Mouse (Mus musculus) stomach, embryonic 15.5 days (tissue): ENCODE measurements around the gene Lrp4. TPM values are rescaled to one million over a fixed set of nuclear protein-coding genes. Genes with fewer than 3 reads are reported as not detected.

ENCODE experiments used
- ATAC-seq: fragments of 200-750 bp; cut with Nextera tagmentation; 2 replicates; pipeline ENCODE4 v1.8.0; 2017; ENCODE audit warnings: low read depth, moderate number of reproducible peaks, moderate TSS enrichment; ENCODE audit not compliant: insufficient read depth, low FRiP score
- H3K27ac ChIP-seq: fragments of 300-500 bp; sonication (generic); 2 replicates; pipeline ENCODE4 v1.5.1; 2015; ENCODE audit warnings: mild to moderate bottlenecking, inconsistent platforms
- H3K27me3 ChIP-seq: fragments of 300-500 bp; sonication (generic); replicated peaks from 2 replicates; pipeline ENCODE4 v1.6.1; 2015; ENCODE audit warnings: inconsistent platforms
- H3K36me3 ChIP-seq: fragments of 300-500 bp; sonication (generic); 2 replicates; pipeline ENCODE4 v1.6.1; 2015; ENCODE audit warnings: inconsistent platforms
- H3K4me1 ChIP-seq: fragments of 300-500 bp; sonication (generic); 2 replicates; pipeline ENCODE4 v1.6.1; 2015; ENCODE audit warnings: inconsistent platforms
- H3K4me2 ChIP-seq: fragments of 300-500 bp; sonication (generic); 2 replicates; pipeline ENCODE4 v1.6.1; 2015; ENCODE audit warnings: mild to moderate bottlenecking, inconsistent platforms
- H3K4me3 ChIP-seq: fragments of 300-500 bp; sonication (generic); replicated peaks from 2 replicates; pipeline ENCODE4 v1.5.1; 2015; ENCODE audit warnings: inconsistent platforms
- H3K9ac ChIP-seq: fragments of 300-500 bp; sonication (generic); 2 replicates; pipeline ENCODE4 v1.6.1; 2015; ENCODE audit warnings: inconsistent platforms
- H3K9me3 ChIP-seq: fragments of 300-500 bp; sonication (generic); 2 replicates; pipeline ENCODE4 v1.6.1; 2016; ENCODE audit warnings: inconsistent platforms
- WGBS: fragments of 180-500 bp; shearing (Covaris S2); methylation state at CpG from one replicate; pipeline ENCODE4 v1.1.7; 2015; 5-methylcytosine and 5-hydroxymethylcytosine counted together
- polyA plus RNA-seq: library from polyadenylated mRNA; unstranded; fragments of >200 nt; fragmentation: Nextera tagmentation; extraction: Ambion mirVana; gene quantifications from 2 replicates; pipeline ENCODE4 v1.2.1, GENCODE M21; 2015

Gene Lrp4
- polyA plus RNA-seq, 1 experiment from 2014 or later: 6.3 TPM

- Histone ChIP-seq H3K9ac (no peak overlapping the region), H3K36me3 (peaks cover 41% of the 10 kb centered on the region), H3K27me3 (no peaks in the 10 kb centered on the region), H3K4me2 (no peak overlapping the region), H3K4me1 (no peaks in the 10 kb centered on the region), H3K9me3 (no peaks in the 10 kb centered on the region), H3K4me3 (no peak overlapping the region), H3K27ac (no peak overlapping the region)
- no peak for ATAC-seq
- 94% methylated on average over 9 of the region's 9 CpGs for WGBS
Measured at GRCm38 (mm10) chr2:91493981-91494380, 36.7 kb downstream of the Lrp4 start.

GRCm38 (mm10) chr2:91498093-91498719, 40.9 kb downstream of the Lrp4 start:
- H3K27me3 ChIP-seq: no peaks in the 10 kb centered on the region
- no peak overlapping the region for H3K9ac ChIP-seq
- no peak overlapping the region for H3K27ac ChIP-seq
- WGBS: 77% methylated on average over 8 of the region's 8 CpGs
- H3K9me3 ChIP-seq: no peaks in the 10 kb centered on the region
- H3K4me1 ChIP-seq: no peaks in the 10 kb centered on the region
- no peak overlapping the region for H3K4me3 ChIP-seq
- H3K4me2 ChIP-seq: no peak overlapping the region
- ATAC-seq: no peak
- H3K36me3 ChIP-seq: peaks cover 38% of the 10 kb centered on the region; the same call in 1 of the 2 replicates

- peaks cover 27% of the 10 kb centered on the region for H3K36me3 ChIP-seq
Measured at GRCm38 (mm10) chr2:91508076-91508475, 50.8 kb downstream of the Lrp4 start.

GRCm38 (mm10) chr2:91517186-91517585, 59.9 kb downstream of the Lrp4 start:
- peak; percentile 43; the same call in 1 of the 2 replicates for ATAC-seq

More at GRCm38 (mm10) chr2:91508076-91508475, 50.8 kb downstream of the Lrp4 start:
- H3K4me3 ChIP-seq: no peak overlapping the region
- H3K27ac ChIP-seq: no peak overlapping the region
- no peak overlapping the region for H3K9ac ChIP-seq
- no peaks in the 10 kb centered on the region for H3K9me3 ChIP-seq
- H3K4me2 ChIP-seq: no peak overlapping the region
- no peak for ATAC-seq
- no peaks in the 10 kb centered on the region for H3K27me3 ChIP-seq
- H3K4me1 ChIP-seq: no peaks in the 10 kb centered on the region
- 91% methylated on average over 8 of the region's 8 CpGs for WGBS

GRCm38 (mm10) chr2:91526294-91527146, 69.2 kb downstream of the Lrp4 start, which contains the start of gene Ckap5:
Gene Ckap5, plus strand, starts transcription at chr2:91526762.
- no peaks in the 10 kb centered on the region for H3K4me1 ChIP-seq
- peak; percentile 98 for ATAC-seq
- H3K27me3 ChIP-seq: no peaks in the 10 kb centered on the region
- H3K4me3 ChIP-seq: peak within 1 kb of the TSS; percentile 98
- under 1% methylated on average over 61 of the region's 64 CpGs for WGBS
- H3K9ac ChIP-seq: peak within 1 kb of the TSS; percentile 96
- no peaks in the 10 kb centered on the region for H3K9me3 ChIP-seq
- no peaks in the 10 kb centered on the region for H3K36me3 ChIP-seq
- peak within 1 kb of the TSS; percentile 81 for H3K27ac ChIP-seq
- H3K4me2 ChIP-seq: peak within 1 kb of the TSS; percentile 57

More at GRCm38 (mm10) chr2:91517186-91517585, 59.9 kb downstream of the Lrp4 start:
- Histone ChIP-seq H3K9ac (no peak overlapping the region), H3K4me3 (no peak overlapping the region), H3K4me1 (no peaks in the 10 kb centered on the region), H3K9me3 (no peaks in the 10 kb centered on the region), H3K27me3 (no peaks in the 10 kb centered on the region), H3K36me3 (0 out of 2 replicates have a peak, but pooled peaks cover 4% of the 10 kb centered on the region), H3K27ac (no peak overlapping the region), H3K4me2 (no peak overlapping the region)
- 23% methylated on average over 2 of the region's 2 CpGs for WGBS

GRCm38 (mm10) chr2:91527147-91527486, 69.8 kb downstream of the Lrp4 start:
- Histone ChIP-seq H3K27ac (peak overlapping the region; percentile 81), H3K27me3 (no peaks in the 10 kb centered on the region), H3K4me2 (peak overlapping the region; percentile 57), H3K9ac (peak overlapping the region; percentile 96), H3K36me3 (no peaks in the 10 kb centered on the region), H3K9me3 (no peaks in the 10 kb centered on the region), H3K4me1 (no peaks in the 10 kb centered on the region), H3K4me3 (peak overlapping the region; percentile 98)
- under 1% methylated on average over 15 of the region's 15 CpGs for WGBS
- peak; percentile 61 for ATAC-seq

- peak overlapping the region; percentile 43 for H3K4me3 ChIP-seq
- ATAC-seq: peak; percentile 98
- H3K9ac ChIP-seq: no peak overlapping the region
- 2% methylated on average over 17 of the region's 17 CpGs for WGBS
- H3K36me3 ChIP-seq: 0 out of 2 replicates have a peak, but pooled peaks cover 3% of the 10 kb centered on the region
- H3K4me2 ChIP-seq: peak overlapping the region; percentile 78
- no peaks in the 10 kb centered on the region for H3K27me3 ChIP-seq
- no peaks in the 10 kb centered on the region for H3K9me3 ChIP-seq
- H3K4me1 ChIP-seq: 0 out of 2 replicates have a peak, but pooled peaks cover 7% of the 10 kb centered on the region
- no peak overlapping the region for H3K27ac ChIP-seq
Measured at GRCm38 (mm10) chr2:91537588-91538205, 80.4 kb downstream of the Lrp4 start.

Other genes with a start within 250 kb of the Lrp4 start
- 18.2 and 18.5 TPM in 2 replicates for gene Ddb2, start 220.5 kb upstream of the Lrp4 start, polyA plus RNA-seq
- 42.8 and 43.8 TPM in 2 replicates for gene Pacsin3, start 201.6 kb upstream of the Lrp4 start, polyA plus RNA-seq
- gene Arfgap2, start 192.5 kb upstream of the Lrp4 start, polyA plus RNA-seq: 71.4 and 80.2 TPM in 2 replicates
- 39.0 and 42.4 TPM in 2 replicates for gene 1110051M20Rik, start 12.8 kb upstream of the Lrp4 start, polyA plus RNA-seq
- gene Ckap5, start 69.3 kb downstream of the Lrp4 start, polyA plus RNA-seq: 80.7 and 81.9 TPM in 2 replicates
- 7.2 and 19.4 TPM in 2 replicates for gene F2, start 178.9 kb downstream of the Lrp4 start, polyA plus RNA-seq
- gene Zfp408, start 192.3 kb downstream of the Lrp4 start, polyA plus RNA-seq: 9.2 and 9.7 TPM in 2 replicates
- gene Arhgap1, start 192.3 kb downstream of the Lrp4 start, polyA plus RNA-seq: 115 and 144 TPM in 2 replicates